Mouse (Mus musculus): Measurements from ENCODE around the gene Ssbp3.

DNA sequence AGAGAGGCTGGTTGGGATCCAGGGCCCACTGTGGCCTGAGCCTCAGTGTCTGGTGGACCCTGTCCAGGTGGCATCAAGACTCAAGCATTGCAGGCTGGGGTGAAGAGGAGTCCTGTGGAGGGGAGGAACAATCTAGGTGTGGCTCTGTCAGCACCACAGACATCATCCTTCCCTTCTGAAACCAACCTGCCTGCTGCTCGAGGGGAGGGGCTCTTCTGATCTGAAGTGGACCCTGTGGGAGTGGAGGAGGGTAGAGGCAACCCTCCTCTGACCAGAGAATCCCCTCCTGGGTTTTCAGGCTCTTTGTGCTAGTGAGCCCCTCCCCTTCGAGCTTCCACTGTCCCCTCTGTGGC is 25.1 kb downstream of the Ssbp3 start:
- TF ChIP-seq CTCF (IDR thresholded peaks at IDR 0.05; ENCODE audit: extremely low read depth, insufficient read depth, low read length) (no peak), POLR2A (IDR thresholded peaks at IDR 0.05; ENCODE audit: extremely low read depth, insufficient read depth, low read length) (no peak)

All from cortical plate, adult 2 months (tissue).